Mouse (Mus musculus): ENCODE measurements around the gene Lpar6. TPM values are rescaled to one million over a fixed set of nuclear protein-coding genes. Genes with fewer than 3 reads are reported as not detected.

Lpar6 gene
- total RNA-seq (2021) = 1 to 10 TPM; 1.2 to 1.4 TPM

DNA sequence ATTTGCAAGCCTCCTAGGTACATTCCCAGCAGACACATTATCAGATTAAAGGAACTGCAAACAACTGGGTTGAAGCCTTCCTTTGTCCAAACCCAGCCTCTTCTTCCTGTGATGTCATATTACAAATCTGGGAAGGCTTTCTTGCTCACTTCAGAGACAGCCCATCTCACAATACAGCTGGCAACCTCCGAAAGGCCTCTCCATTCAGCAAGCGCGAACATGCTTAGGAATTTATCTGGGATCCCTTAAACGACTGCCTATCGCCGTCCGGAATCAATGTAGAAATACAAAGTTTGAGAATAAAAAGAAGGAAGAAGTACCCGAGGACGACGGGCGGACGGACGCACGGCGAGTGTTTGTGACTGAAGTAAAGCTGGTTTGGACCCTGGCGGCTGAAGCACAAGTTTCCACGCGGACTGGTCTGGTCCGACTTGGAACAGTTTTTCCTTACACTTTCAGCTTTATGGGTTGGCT, at the start of gene Lpar6:
TSS of gene Lpar6 (plus strand) at position 48 of the 474 bp plus-strand sequence.
- intact Hi-C loops (cut with DNase I) = no loop called here
- DNase-seq = peak; percentile 13

DNA sequence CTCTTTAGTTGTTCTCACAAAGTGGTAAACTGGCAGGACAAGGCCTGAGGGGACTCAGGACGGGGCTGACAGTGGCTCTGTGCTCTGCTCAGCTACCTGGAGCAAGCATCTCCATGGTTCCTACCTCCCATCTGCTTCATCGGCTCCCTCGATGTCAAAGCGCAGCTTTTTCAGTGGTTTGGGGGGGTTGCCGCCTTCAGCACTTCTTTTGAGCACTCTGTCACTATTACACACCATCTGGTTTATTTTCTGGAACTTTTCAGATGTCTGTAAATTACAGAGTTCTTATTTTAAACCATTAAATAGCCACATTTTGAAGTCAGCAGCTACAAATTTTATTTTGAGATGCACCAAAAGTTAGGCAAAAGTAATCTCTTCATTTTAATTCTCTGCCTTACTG, 38.6 kb upstream of the Lpar6 start:
- intact Hi-C loops (cut with DNase I) = no loop called here
- no peak for DNase-seq

DNA sequence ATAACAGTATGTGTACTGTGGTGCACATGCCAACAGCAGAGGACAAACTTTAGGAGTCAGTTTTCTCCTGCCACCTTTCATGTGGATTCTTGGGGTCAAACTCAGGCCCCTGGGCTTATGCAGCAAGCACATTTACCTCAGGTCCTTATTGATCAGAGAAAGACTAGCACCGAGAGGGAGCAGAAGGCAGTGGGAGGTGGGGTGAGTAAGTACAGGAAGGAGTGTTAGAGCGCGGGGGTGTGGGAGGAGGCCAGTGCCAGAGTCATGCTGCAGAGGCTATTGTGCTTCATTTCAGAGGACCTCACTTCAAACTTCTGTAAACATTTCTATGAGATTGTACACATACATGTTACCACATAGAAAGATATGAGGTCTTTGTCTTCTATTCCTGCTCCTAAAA, 36.2 kb upstream of the Lpar6 start:
- intact Hi-C loops (cut with DNase I) = no loop called here
- no peak for DNase-seq

DNA sequence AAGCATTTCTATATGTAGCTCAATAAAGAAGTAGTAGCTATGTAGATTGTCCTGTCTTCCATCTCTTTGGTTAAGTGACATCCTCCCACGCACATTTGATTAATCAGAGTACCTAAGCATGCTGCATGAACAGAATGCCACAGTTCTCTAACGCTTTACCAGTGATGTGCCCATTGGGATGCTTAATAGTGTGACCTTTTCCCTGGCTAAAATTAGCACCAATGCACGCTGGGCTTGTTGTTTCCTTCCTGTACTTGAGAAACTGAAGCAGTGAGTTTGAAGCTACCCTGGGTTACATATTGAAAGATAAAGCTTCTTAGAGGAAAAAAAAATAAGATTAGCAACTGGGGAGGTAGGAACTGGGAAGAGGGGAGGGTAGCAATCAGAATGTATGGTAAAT, 33.7 kb upstream of the Lpar6 start:
- no peak for DNase-seq
- intact Hi-C loops (cut with DNase I) = no loop called here

DNA sequence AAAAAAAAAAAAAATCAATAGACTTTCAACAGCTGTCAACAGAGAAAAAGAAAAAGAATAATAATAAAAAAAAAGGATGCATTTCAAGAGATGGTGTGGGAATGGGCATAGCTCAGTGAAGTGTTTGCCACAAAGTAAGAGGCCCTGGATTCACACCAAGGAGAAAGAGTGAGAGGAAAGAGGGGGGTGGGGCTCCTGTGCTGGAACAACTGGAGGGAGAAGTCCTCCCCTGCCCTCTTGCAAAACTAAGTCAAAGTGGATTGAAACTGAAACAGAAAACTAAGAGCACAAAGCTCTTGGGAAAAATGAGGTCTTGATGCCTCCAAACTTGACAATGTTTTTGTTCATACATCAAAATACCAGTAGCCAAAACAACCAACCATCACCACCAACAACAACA, 28.4 kb upstream of the Lpar6 start:
- intact Hi-C loops (cut with DNase I) = no loop called here
- no peak for DNase-seq

DNA sequence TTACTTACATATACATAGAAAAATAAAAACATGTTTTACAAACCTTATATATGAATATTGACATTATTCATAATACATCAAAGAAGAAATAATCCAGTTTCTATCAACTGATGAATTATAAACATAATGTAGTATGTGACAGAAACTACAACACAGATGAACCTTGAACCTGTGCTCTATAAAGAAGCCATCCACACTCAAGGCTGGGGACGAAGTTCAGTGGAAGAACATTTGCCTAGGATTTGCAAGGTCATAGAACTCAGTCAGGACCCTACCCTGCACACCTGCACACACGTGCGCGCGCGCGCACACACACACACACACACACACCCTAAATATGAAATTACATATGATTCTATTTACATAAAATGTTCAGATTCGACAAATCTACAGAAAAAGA, 27.5 kb upstream of the Lpar6 start:
- no peak for DNase-seq
- intact Hi-C loops (cut with DNase I) = no loop called here

DNA sequence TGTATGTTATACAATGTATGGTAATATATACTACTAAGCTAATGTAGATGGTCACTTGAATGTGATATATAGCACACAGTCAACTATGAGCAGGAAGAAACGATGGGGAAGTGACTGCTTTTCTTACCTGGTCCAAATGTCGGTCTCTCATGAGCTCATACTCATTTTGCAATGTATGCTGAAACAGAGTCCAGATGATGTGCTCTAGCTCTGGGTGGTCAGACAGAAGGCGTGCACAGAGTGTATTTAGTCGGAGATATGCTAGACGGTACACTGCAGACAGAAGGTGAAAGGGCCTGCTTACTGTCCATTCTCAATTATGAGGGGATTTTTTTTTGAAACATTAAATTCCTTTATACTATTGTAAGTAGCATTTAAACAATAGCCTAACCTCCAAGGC, 26.2 kb upstream of the Lpar6 start:
- DNase-seq = no peak
- intact Hi-C loops (cut with DNase I) = no loop called here

DNA sequence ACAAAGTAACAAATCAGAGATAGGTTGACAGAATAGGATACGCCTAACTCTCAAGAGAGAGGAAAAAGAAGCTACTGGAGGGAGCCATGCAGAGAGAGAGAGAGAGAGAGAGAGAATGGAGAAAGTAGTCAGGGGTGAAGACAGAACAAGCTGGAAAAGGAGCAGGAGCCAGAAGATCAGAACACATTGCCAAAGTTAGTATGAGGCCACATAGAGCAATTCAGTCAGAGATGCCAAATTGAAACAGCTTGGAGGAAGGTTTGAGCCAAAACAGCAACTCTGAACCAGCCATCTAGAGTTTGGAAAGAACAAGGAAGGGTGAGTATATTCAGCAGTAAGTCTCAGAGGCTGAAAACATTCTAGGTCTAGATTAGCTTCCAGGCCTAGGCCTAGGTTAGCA, 20.6 kb upstream of the Lpar6 start:
- intact Hi-C loops (cut with DNase I) = no loop called here
- DNase-seq = no peak

DNA sequence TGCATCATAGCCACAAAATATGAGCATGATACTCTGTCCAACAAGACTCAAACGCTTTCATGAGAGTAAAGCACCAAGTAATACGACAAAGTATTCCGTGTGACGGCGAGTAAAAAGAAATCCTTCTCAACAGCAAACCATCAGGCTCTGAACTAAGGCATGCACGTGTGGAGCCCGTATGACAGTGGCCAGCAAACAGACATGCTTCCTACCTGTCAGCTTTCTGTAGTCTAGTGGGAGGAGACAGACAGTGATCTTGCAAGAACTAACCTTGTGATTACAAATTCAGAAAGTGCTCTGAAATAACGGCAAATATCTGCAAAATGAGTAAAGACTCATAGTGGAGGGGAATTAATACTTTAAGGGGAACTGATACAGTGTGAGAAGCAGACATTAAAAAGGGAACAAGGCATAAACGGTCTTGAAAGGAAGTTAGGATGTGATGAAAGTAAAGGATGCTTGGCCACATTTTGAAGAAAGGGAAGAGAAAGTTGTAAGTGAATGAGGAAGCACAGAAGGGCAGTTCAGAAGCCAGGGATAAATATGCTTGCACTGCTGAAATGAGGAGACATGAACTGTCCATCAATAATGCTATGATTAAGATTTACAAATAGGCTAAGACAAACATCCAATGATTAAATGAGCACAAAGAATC, 15.3 kb upstream of the Lpar6 start:
- intact Hi-C loops (cut with DNase I) = no loop called here

DNA sequence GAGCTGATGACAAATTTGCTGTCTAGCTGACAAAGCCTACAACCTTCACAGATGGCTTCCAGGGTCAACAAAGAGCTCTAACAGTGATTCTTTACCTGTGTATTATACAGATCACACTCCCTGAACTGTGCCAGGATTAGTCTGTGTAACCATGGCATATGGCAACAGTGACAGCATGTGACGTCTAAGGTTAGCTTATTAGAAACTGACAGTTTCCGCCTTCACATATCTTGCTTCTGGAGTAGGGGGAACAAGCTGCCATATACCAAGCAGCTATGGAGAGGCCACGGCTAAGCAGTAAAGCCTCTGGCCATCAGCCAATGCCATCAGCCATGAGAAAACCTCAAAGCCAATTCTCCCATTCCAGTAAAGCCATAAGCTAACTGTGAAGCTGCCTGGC, 11.3 kb upstream of the Lpar6 start:
- intact Hi-C loops (cut with DNase I) = no loop called here
- DNase-seq = peak; percentile 65

More for the DNA sequence above, 15.3 kb upstream of the Lpar6 start:
- DNase-seq = no peak

DNA sequence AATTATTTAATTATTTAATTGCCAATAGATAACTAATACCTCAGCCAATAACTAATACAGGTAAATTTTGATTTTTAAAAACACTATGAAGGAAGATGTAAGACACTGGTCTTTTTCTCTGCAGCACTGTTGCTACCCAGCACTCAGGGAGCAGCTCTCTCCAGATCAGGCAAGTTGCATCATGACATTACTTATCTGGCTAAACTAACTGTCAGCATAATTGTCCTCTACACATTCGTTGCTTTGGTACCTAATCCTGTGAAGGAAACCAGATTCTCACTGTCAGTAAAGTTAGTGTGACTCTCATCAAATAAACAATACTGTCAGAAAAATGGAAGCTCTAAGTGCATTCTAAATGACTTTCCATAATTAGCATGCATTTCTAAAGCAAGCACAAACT, 10.8 kb upstream of the Lpar6 start:
- no peak for DNase-seq
- intact Hi-C loops (cut with DNase I) = no loop called here

DNA sequence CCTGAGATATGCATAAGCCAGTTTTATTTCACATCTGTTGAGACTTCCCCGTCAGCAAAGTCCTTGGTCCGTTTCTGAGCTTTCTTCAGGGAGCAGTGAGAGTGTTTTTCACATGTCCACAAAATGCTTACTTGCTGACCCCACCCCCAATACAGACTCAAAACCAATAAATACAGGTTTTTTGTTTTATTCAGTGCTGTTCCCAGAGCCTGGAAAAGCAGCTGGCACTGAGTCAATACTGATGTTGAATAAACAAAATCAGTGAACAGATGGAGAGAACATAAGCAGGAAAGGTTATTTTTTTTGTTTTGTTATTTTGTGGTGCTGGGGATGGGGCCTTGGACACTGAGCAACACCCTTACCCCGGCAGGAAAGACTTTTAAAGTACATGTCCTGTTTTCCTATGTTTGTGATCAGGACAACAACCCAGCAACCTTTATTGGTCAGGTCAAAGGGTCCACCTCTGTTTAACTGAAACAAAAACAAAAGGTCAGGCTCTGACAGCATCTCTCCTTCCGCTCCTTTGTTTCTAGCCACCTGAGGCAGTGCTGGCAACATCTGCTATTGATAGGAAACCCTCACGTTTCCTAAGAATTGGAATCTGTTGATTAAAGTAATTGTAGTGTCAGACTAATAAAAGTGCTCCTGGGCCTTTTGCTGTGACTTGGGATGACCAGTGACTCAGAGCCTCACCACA, 6.3 kb upstream of the Lpar6 start:
- DNase-seq = no peak
- intact Hi-C loops (cut with DNase I) = no loop called here

DNA sequence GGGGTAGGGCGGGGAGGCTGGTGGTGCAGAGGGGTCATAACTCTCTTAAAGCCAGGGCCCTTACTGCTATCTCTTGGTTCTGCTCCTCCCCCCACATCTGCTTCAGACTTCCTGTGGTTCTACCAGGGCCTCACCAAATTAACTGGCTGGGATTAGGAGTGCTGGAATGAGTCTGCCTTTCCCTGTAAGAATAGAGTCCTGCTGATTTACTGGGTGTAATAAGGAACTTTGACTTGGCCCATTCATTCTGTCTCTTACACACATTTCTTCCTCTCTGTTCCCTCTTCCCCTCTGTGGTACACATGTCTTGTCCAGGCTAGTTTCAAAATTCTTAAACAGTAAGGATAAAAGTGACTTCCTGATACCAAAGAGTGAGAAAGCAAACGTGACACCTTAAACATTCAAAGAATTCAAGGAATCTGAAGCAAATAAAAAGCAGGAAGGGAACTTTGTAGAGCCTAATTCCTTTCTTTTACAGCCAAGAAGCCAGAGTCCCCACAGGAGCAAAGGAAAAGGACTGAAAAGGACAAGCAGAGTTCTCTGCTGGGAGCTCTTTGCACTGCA, 3.1 kb upstream of the Lpar6 start:
- intact Hi-C loops (cut with DNase I) = no loop called here
- DNase-seq = no peak

DNA sequence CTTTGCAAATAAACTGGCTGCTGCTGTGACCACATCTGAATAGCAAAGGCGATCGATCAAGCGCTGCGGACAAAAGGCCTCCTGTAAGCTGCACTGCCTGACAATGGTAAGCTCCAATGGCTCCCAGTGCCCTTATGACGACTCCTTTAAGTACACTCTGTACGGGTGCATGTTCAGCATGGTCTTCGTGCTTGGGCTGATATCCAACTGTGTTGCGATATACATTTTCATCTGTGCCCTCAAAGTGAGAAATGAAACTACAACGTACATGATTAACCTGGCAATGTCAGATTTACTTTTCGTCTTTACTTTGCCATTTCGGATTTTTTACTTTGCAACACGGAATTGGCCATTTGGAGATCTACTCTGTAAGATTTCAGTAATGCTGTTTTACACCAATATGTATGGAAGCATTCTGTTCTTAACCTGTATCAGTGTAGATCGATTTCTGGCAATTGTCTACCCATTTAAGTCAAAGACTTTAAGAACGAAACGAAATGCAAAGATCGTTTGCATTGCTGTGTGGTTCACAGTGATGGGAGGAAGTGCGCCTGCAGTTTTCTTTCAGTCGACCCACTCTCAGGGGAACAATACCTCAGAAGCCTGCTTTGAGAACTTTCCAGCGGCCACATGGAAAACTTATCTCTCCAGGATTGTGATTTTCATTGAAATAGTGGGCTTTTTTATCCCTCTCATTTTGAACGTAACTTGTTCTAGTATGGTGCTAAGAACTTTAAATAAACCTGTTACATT, 979 bp downstream of the Lpar6 start:
- DNase-seq = peak; percentile 17
- intact Hi-C loops (cut with DNase I) = no loop called here

DNA sequence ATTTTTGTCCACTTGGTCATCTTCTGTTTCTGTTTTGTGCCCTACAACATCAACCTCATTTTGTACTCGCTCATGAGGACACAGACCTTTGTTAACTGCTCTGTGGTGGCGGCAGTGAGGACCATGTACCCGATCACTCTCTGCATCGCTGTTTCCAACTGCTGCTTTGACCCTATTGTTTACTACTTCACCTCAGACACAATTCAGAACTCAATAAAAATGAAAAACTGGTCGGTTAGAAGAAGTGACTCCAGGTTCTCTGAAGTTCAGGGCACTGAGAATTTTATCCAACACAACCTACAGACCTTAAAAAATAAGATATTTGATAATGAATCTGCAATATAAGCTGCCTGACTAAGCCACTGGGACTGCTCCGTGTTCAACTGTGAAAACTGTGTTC, 1.6 kb downstream of the Lpar6 start:
- DNase-seq = no peak
- intact Hi-C loops (cut with DNase I) = no loop called here

DNA sequence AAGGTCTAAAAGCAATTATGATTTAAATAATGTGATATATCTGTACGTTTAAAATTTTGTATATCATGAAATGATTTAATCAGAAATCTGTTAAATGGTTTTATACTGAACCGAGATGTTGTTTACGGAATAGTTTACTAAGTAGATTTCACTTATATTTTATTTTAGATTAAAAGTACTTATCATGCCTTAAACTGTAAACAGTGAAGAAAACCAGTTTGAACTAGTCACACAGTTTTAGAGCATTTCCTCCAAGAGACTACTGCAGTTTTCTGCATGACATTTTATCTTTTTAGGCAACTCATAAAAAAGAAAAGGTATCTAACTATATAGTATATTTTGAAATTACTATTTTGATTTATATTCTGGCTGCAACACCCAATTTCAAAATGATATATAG, 2.2 kb downstream of the Lpar6 start:
- no peak for DNase-seq
- intact Hi-C loops (cut with DNase I) = no loop called here

DNA sequence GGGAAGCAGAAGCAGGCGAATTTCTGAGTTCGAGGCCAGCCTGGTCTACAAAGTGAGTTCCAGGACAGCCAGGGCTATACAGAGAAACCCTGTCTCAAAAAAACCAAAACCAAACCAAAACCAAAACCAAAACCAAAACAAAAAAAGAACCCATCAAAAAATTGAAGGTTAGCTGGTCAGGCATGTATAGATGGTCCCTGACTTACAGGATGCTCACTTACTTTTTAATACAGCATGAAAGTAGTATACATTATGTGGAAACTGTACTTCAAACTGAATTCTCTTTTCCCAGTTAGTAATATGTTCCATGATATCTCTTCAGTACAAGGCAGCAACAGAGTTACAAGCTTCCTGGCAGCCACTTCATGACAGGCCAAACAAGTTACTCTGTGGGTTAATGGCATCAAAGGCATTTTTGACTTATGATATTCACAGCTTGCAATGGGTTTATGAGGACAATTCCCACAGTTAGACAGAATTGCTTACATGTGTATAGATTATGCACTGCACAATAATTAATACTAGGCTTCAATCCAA, 6.4 kb downstream of the Lpar6 start:
- intact Hi-C loops (cut with DNase I) = no loop called here
- no peak for DNase-seq

DNA sequence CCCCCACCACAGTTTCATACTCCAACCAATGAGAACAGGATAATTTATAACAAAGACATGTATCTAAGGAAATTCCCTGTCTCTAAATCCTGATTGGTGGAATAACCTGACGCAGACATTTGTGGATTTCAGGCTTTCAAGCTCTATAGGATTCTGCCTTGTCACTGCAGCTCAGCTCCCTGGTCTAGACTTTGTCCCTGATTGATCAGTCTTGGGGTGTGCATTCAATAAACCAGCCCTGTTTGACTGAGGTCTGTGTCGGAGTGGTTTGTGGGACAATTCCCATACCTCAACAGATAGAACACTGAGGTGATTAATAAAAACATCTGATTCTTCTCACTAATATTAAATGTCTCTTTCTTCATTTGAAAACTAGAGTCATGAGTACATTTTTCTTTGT, 12.4 kb downstream of the Lpar6 start:
- no peak for DNase-seq
- intact Hi-C loops (cut with DNase I) = no loop called here

DNA sequence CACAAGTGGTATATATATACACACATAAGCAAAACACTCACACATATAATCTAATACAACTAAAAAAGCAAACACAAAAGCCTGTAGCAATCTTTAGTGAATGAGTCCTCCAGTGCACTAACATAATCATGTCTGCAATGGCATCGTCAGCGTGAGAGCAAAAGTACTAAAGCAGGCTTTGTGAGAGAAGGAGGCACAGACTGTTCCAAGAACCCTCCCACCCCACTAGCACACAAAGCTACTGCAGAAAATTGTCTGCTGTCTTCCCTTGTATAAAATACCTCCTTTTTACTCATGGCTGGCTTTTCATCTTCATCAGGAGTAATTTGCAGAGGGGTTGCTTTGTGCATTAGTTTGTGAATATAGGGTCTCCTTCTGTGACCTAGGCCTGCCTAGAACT, 14.6 kb downstream of the Lpar6 start:
- intact Hi-C loops (cut with DNase I) = no loop called here
- DNase-seq = no peak

DNA sequence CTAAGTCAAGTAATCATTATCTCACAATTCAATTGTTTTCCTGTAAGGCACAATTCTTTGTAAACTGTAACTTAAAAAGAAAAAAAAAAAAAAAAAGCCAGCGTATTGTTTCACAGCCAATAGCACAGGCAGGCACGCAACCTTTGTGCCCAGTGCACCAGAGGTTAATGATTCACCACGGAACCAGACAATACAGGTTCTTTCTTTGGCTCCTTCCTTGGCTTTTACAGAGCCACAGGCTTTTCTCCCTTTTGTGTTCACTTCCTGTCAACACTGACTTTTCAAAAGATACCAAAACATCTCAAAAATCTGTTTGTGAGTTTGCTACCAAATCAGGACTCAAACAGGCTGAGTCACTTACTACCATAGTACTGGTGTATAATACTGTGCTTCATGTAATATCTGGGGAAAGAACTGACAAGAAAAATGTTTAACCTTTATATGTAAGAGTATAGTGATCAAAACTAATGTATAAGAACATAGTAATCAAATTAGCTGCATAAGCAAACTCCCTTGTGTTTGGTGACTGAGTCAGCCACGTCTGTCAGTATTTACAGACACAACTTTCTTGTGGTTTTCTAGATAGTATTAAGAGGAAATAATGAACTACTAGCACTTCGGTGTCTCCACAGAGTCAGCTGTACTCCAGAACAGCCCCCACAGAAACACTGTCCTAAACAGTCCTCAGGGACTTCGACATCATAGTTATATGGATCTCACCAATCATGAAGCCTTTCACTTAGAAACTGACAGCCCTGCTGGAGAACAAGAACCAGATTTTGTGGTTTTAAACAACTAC, 16.0 kb downstream of the Lpar6 start:
- intact Hi-C loops (cut with DNase I) = no loop called here
- no peak for DNase-seq

DNA sequence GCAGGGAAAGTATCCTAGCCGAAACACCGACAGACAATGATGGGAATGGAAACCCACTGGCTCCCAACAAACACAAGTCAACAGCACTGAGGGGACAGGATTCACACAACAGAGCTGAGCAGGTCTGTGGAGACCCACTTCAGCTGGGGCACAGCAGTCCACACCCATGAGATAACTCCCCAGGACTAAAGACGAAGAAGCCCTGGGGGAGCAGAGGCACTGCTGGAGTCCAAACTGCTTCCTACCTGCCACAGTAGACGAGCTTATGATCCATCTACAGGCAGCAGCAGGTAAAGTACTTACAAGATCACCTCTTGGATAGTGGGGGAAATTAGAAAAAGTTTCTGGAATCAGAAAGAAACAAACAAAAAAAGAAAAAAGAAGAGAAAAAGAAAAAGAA, 16.7 kb downstream of the Lpar6 start:
- intact Hi-C loops (cut with DNase I) = no loop called here
- DNase-seq = no peak
